Mouse (Mus musculus): ENCODE measurements around the gene Ndufb4.

The Ndufb4 gene

DNA sequence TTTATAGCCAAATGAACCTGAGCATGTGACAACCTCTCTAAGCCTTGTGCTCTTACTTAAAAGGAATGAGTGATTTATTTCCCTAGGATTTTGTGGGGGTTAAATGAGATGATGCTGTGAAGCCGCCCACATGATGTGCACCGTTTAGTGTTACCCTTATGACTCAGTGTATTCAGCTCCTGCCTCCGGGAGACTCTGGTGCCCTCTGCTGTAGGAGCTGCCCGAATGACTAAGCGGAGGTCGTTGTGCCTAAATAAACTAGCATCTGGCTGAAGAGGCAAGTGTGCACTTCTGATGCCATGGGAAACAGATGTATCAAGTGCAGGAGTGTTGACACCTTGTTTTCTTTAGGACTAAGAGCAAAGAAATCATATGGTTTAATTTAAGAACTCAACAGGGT lies 18.1 kb downstream of the Ndufb4 start:
- no peak for DNase-seq (ENCODE audit: inconsistent ontology term)

DNA sequence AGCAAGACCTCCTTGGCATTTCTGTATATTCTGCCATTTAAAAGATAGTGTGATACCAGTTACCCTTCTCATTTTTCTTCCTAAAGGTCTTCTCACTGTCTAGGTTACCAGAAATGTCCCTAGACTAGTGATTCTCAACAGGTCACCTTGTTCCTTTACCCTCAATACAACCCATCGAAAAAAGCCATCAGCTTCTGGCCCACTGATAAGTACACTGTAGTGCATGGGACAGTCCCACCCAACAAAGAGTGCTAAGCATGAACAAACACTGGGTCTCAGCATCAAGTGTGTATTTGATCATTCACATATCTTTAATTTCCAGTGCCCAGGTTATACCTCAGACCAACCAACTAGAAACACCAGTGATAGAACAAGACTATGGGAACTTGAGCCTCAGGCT lies 19.2 kb downstream of the Ndufb4 start:
- no peak for DNase-seq (ENCODE audit: inconsistent ontology term)

DNA sequence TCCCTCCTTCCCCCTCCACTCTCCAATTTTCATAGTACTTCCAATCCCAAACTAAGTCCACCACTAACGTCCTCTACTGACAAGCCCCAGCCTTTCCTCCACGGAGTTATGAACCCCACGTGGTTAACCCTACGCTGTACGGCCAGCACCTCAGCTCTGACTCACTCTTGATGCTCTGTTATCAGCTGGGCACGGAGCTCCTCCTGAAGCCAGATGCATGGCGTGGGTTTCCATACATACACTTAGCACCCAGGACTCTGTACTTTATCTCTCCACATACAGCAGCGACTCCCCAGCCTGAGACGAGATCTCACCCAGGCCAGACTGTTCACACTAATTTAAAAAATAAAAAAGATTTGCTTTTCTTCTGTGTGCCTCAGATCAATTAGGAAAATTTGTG lies 19.7 kb downstream of the Ndufb4 start:
- no peak for DNase-seq (ENCODE audit: inconsistent ontology term)

DNA sequence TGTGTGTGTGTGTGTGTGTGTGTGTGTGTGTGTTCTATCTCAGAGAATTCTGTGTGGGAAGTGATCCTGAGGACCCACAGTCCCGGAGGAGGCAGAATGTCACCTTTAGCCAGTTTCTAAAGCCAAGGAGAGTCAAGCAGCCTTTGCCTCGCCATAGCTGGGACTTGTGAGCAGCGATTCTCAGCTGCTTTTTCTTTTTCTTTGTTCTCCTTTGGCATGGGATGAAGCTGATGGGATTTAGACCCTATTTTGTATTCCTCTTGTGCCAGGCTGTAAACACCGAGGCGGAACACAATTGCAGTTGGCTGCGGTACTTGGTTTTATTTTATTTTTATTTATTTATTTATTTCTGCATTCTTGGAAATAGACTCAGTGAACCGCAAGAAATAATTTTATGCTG lies 25.2 kb downstream of the Ndufb4 start:
- peak; percentile 37 for DNase-seq (ENCODE audit: inconsistent ontology term)

DNA sequence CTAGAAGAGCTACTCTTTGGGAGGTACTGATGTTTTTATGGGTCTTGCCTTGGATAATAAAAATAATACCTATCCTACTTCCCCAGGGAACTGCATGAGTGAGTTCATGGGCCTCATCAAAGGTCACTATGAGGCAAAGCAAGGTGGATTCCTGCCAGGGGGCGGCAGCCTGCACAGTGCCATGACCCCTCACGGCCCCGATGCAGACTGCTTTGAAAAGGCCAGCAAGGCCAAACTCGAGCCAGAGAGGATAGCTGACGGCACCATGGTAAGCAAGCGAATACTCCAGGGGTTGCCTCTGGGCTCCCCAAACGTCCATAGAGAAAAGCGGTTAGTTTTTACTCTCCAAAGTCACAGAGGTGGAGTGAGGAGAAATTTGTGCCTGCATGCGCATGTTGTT lies 25.9 kb downstream of the Ndufb4 start:
- no peak for DNase-seq (ENCODE audit: inconsistent ontology term)

DNA sequence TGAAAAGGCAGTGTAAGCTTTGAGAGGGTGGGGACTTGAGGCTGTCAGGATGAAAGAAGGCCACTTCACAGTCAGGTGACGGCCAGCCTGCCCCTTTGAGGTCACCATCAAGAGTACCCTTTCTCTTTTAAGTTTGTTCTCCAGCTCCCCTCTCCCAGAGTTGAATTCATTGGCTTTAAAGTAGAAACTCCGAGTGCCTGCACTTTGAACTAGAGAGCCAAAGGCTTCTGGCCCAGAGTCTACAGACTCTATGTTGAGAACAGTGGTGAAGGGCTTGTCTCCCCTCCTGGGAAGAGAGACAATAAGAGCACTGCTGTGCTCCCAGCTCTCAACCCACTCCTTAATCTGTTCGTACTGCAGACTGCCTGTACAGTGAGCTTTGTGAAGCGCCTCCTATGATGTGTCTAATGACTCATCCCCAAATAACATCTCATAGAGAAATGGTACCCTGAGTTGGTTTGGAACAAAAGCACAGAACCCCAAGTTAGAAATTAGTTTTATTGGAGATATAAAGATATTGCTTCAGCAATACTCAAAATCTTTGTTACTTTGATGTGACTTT lies 27.8 kb downstream of the Ndufb4 start:
- no peak for DNase-seq (ENCODE audit: inconsistent ontology term)

DNA sequence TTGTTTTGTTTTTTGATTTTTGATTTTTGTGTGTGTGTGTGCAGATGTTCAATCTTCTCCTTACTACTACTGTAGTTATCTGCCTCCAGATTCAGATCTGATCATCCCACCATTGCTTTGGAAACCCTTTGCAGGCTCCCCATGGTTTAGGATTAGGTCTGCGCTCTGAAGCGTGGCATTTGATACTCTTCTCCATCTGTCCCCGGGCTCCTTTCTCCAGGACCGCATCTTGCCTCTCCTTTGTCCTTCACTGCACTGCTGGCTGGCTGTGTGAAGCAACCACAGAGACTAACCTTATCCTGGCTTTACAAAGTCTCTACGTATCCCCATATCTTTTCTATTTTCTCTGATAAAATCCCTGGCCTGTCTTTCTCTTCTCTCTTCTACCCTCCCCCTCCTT lies 31.3 kb downstream of the Ndufb4 start:
- no peak for DNase-seq (ENCODE audit: inconsistent ontology term)

DNA sequence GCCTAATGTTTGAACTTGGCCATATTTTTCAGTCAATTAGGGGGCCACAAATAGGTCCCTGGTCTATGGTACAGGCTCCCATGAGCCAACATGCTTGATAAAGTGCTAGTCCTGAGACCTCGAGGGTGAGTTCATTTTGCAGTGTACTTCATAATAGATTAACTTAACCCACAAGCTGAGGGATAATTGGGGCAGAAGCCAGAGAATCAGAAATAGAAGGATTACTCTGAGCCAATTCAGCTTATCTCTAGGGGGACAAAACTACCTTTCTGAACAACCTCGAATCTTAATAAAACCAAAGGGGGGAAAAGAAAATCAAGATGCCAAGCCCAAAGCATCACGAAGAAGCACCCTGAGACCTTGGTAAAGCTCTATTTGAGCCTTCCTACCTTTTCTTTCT lies 31.9 kb downstream of the Ndufb4 start:
- no peak for DNase-seq (ENCODE audit: inconsistent ontology term)

DNA sequence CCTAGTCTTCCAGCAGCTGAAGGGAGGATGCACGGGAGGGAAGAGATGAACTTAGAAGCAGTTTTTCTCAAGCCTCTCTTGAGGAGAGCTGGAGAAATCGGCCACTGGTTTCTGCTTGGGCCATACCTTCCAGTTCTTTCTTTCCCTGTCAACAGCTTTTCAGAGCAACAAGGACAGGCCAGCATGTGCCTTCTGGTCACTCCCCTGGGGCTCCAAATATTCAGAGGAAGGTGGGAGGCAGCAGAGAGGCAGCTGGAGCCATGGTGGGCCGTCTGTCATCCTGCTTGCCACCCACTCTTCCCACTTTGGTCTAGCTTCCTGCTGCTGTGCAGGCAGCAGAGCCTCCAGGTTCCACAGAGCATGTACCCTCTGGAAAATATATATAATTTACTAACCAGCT lies 36.6 kb downstream of the Ndufb4 start:
- DNase-seq (ENCODE audit: inconsistent ontology term): no peak

DNA sequence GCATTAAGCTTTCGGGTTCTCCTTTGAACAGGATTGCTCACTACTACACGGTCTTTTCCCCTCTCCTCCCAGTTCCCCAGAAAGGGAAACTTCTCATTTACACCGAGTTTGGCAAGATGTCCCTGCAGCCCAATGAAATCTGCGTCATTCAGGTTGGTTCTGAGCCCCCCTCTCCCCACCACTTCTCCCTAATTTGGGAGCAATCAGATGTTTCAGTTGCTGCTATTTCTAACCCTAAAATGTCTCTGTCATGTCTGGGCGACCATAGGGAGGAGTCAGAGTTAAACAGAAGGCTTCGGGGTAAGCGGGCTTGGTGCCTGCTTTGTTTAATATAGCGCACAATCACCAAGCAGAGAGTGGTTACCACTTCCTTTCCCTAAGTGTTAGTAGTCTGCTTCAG lies 38.1 kb downstream of the Ndufb4 start:
- DNase-seq (ENCODE audit: inconsistent ontology term): no peak

DNA sequence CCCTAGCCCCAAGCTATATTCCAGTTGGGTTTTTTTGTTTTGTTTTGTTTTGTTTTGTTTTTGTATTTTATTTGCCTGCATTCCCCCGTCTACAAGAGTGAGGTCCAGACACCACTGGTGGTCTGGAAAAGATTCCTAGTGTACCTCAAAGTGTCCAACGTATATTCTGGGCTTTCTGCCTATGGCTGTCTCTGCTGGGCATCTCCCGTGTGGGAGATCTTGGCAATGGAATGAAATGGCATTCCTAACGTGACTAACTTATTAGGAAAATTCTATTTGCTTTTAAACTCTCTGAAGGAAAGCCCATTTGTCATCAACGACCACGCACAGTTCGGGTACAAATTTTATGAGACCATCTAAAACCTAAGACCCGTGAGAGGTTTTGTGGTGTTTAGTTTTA lies 38.8 kb downstream of the Ndufb4 start:
- peak; percentile 9 for DNase-seq (ENCODE audit: inconsistent ontology term)

DNA sequence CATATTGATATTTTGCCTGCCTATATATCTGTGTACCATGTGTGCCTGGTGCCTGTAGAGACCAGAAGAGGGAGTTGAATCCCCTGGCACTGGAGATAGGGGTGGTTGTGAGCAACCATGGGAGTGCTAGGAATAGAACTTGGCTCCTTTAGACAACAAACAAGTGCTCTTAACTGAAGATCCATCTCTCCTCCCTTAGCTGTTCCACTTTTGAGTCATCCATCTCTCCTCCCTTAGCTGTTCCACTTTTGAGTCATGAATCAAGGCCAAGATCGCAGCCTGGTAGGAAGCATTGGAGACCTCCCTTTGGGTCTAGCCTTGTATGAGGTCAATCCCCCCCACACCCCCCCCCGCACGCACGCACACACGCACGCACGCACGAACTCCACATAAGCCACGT lies 39.7 kb downstream of the Ndufb4 start:
- no peak for DNase-seq (ENCODE audit: inconsistent ontology term)

DNA sequence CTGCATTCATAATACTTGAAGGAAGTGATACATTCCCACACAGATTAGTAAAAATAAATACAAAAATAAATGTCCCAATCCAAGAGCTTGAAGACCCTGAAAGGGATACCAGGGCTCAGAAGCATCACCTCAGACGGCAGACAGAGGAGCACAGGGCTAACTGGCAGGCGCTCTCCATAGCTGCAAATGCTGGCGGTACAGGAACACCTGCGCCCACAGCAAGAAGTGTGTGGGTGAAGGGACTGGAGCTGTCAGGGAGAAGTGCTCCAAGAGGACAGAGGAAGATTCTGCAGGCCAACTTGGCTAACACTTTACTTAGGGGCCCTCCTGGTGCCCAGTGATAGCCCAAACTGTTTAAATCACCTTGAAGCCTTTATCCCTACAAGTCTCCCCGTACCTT lies 42.2 kb downstream of the Ndufb4 start:
- DNase-seq (ENCODE audit: inconsistent ontology term): no peak

DNA sequence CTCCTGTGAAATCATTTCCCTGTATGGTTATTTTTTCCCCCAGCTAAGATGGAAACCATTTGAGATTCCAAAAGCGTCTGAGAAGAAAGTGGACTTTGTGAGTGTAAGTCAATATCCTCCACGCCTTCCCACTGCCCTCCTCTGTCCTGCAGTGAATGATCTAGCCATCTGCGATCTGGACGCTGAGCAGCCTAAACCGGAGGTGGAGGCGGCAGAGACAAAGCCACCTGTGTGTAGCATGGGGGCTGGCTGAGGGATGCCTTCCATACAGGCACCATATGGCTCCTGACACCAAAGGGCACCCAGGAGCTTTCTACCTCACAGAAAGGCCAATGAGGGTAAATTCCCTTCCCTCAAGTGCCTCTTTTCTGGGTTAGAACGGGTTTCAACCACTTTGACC lies 43.2 kb downstream of the Ndufb4 start:
- no peak for DNase-seq (ENCODE audit: inconsistent ontology term)

DNA sequence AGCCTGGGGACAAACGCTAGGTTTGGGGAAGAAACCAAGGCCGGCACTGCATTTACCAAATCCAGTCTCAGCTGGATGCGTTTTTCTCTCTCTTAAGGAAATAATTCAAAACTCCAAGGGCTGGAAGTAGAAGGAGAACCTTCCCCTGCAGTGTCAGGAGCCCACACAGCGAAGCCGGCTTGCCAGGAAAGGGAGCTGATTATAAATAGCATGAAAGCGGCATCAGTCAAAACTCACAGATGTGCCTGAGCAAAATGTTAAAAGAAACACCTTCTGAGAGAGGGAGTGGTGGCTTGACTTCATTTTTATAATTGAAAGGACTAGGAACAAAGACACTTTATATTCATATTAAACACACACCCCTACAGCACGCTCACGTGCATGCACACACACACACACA lies 43.9 kb downstream of the Ndufb4 start:
- DNase-seq (ENCODE audit: inconsistent ontology term): no peak

DNA sequence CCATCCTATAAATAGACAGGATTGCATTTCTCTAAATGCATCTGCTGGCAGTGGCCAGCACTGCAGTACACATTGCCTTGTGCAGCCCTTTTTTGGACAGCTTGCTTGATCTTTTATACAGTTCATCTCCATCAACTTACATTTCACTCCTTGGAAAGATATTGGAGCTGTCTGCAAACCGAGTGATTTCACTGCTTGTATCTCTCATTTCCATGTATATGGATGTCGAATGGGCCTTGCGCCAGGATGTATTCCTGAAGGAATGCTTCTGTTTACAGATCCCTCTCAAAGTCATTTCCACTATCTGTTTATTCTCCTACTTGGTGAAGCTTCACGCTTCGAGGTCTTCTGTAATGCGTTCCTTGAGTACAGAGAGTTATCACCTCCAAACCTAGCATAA lies 50.0 kb downstream of the Ndufb4 start:
- no peak for DNase-seq (ENCODE audit: inconsistent ontology term)

DNA sequence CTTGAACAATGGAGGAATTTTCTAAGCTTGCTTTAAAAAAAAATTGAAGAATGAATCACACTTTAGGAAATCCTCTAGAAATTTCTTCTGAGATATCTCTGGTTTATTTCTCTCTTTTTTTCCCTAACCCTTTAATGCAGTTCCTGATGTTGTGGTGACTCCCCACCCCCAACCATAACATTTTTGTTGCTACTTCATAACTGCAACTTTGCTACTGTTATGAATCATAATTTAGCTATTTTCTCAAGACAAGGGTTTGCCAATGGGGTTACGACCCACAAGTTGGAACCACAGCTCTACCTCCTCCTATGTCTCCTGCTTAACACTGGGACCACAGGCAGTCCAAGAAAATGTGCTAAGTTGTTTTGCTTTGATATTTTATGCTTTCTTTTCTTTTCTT lies 50.8 kb downstream of the Ndufb4 start:
- peak; percentile 76 for DNase-seq (ENCODE audit: inconsistent ontology term)

DNA sequence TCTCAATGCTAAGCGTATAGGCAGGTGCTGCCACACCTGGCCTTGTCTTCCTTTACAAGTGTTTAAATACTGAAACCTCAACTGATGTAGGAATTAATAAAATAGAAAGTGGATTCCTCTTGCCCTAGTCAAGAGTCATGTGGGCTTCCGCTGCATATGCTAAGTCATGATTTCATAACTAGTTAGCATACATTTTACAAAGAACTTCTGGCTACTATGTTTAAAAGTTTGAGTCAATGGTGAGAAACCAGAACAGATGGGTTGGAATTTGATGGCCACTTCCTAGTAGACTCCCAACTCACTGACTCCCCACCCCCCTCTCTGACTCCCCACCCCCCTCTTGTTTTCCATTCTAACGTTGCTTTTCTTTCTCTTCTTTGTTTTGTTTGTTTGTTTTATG lies 54.9 kb downstream of the Ndufb4 start:
- DNase-seq (ENCODE audit: inconsistent ontology term): no peak

DNA sequence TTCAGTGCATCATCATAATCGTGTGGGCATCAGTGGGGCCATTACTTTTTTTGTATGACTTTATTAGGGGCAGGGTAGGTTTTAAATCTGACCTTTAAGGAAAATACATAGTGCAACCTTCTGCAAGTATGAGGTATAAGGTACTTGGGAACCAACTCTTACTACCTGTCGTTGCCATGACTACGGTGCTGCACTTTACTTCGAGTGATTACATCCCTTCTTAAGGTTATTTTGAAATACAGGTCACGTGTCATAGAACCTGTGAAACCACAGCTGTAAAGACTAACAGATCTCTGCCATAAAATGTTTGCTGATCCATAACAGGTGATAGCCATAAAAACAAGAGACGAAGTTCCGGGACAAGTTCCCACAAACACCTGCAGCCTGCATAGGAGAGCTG lies 55.8 kb downstream of the Ndufb4 start:
- DNase-seq (ENCODE audit: inconsistent ontology term): no peak

DNA sequence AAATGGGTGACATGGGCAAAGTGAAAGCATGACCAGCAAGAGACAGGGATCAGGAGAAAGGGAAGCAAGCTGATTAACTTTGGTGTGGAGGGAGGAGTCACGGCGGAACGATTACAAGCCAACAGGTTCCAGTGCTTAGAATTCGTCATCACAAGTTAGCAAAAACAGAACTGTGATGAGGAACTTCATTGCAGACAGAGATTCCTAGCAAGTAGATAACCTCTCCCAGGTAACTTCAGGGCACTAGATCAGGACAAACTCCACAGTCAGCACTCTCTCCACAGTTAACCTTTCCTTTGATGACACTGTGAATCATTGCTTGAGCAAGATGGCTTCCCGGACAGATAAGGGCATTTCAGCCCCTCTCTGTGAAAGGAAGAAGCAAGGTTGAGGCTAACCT lies 56.8 kb downstream of the Ndufb4 start:
- DNase-seq (ENCODE audit: inconsistent ontology term): no peak

Data from Muller cell, postnatal 12 days (primary cell).